Mouse (Mus musculus): Measurements from ENCODE around the gene Mrvi1.

Mrvi1 gene

DNA sequence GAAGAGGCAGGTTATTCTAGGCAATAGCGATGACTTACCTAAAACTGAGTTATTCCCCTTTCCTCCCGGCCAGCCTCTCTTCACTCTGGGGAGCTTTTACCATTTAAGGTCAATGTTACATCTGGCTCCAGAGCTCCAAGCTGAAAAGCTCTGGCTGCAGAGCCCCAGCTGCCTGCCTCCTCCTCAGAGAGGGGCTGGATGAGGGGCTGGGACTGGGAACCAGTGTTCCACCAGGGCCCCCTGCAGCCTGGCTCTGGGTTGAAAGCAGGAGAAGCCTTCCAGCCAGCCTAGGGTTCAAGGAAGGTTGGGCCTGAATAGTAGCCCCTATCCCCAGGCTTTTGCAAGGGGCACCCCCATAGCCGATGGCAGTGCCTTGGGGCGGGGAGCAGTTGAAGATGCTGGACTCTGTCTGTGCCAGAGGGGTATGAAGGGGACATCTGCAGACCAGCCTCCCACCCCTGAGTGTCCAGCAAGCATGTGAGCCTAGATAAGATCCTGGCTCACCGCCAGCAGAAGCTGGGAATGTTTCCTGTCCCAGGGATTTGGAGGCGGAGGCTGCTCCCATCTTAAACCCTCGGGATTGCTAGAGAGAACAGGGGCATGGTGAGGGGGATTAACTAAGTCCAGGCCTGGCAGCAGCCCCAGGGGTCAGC lies at the start of gene Mrvi1:
Gene Mrvi1 (minus strand): TSS at position 409 of the 653 bp plus-strand sequence.
- DNase-seq (ENCODE audit: extremely low spot score, low read depth, low spot score): no peak

- no peak for DNase-seq (ENCODE audit: extremely low spot score, low read depth, low spot score)
Observed at GRCm38 (mm10) chr7:111029046-111029553, 46.8 kb upstream of the Mrvi1 start.

DNA sequence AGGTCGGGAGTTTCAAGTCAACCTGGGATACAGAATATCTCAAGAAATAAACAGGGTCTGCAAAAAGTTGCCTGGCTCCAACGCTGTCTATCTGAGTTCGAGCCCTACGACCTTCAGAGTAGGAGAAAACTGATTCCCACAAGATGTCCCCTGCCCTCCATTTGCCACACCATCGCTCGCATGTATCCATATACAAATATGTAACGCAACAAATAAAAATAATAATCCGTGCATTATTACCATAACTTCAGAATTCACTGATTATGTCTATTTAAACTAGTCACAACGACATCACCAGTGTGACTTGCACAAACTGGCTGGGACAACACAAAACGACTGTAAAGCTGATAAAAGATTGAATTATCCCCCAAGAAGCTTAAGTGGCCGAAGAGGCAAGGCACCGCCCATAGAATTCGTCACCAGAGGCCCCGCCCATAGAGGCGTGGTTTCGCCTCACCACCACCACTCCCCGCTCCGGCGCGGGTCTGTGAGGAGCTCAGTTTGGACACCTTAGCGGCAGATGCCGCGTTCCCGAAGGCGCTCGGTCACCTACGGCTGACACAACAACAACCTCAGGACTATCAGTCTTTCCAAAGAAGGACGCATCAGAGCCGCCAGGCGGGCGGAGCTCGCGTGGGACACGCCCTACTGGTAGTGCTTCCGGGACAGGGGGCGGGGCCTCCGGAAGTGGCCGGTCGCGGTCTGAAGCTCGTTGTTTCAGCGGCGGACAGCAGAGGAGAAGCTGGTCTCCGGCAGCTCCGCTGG lies 46.2 kb upstream of the Mrvi1 start, which contains the start of gene Ctr9:
Gene Ctr9 (plus strand): TSS at position 671 of the 765 bp plus-strand sequence.
- DNase-seq (ENCODE audit: extremely low spot score, low read depth, low spot score): peak; percentile 75

DNA sequence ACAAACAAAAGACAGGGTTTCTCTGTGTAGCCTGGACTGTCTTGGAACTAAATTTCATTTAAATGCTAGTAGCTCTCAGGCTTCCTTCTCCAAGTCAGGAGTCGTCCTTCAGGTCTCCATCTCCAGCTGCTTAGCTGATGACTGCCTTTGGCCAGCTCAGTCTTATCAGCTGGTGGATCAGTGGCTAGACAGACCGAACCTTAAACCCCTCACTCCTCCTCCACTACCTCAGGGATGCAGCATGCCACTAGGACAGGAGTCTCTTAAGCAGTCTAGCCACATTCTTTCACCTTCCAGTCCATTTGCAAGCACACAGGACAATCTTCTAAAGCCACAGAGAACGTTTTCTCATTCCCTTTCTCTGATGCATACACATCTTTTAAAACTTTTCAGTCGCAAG lies 42.7 kb upstream of the Mrvi1 start:
- no peak for DNase-seq (ENCODE audit: extremely low spot score, low read depth, low spot score)

DNA sequence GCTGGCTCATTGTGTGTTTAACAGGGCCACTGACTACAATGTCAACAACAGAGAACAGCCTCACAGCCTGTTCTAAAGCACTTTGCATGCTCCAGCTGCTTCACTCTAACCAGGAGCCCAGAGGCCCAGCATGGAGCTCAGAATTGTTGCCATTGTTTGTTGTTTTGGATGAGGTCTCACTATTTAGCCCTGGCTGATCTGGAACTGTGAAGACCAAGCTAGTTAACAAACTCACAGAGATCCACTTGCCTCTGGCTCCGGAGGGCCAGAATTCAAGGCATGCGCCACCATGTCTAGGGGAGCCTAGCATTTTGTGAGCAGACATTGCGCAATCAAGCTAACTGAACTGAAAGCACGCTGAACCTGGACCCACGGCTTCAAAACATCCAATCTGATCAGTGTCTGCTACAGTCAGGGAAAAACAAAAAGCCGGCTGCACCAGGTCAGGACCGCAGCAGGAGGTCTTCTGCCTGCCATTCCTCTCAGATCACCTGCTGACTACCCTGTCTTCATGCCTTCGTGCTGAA lies 41.9 kb upstream of the Mrvi1 start:
- DNase-seq (ENCODE audit: extremely low spot score, low read depth, low spot score): no peak

DNA sequence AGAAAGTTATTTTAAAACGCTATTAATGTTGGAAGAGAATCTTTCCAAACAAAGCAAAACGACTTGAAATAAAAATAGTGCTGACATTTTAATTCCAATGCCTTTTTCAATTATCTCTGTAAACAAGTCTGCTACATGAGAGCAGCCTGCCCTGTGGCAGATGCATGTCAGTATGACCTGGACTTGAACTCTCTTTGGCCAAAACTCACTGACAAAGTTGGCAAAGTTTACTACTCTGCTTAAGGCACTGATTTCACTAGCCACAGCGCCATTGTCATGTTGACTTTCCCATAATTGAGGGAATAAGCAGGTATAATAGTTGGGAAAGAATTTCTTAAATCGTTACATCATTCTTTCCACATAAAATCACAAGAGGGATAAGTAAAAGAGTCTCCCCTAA lies 38.6 kb upstream of the Mrvi1 start:
- no peak for DNase-seq (ENCODE audit: extremely low spot score, low read depth, low spot score)

DNA sequence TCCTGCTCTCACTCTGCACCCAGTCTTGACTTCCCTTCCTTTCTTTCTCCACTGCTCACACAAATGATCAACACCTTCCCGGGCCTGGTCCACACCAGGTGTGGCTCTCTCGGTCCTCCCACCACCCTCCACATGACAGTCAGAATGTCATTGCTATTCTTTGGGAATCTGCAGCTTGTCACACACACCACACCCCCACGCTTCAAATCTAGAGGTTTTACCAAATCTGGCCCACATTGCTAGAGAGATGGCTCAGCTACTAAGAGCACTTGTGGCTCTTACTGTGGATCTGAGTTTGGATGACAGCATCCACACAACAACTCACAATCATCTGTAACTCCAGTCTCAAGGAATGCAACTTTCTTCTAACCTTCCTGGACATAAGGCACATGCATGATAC lies 34.7 kb upstream of the Mrvi1 start:
- DNase-seq (ENCODE audit: extremely low spot score, low read depth, low spot score): no peak

GRCm38 (mm10) chr7:111015731-111016130 lies 33.5 kb upstream of the Mrvi1 start:
- DNase-seq (ENCODE audit: extremely low spot score, low read depth, low spot score): no peak

DNA sequence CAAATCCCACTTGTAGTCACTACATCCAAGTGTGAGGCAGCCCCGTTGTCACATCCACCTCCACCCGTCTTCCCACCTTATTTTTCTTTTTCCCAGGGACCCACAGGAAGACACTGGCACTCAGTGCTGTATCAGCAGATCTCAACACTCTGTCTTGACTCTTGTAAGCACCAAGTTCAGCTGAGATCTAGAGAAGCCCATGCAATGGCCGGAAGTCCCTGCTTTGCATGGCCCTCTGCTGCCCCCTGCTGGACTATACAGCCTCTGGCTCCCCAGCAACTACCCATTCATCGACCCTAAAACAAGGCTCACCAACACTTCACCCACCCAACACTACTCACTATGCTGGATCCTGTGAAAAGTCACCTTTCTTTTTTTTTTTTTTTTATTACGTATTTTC lies 32.6 kb upstream of the Mrvi1 start:
- peak; percentile 58 for DNase-seq (ENCODE audit: extremely low spot score, low read depth, low spot score)

- DNase-seq (ENCODE audit: extremely low spot score, low read depth, low spot score): no peak
Observed at GRCm38 (mm10) chr7:111014039-111014605, 31.9 kb upstream of the Mrvi1 start.

GRCm38 (mm10) chr7:111004136-111004840 lies 22.0 kb upstream of the Mrvi1 start:
- DNase-seq (ENCODE audit: extremely low spot score, low read depth, low spot score): no peak

- DNase-seq (ENCODE audit: extremely low spot score, low read depth, low spot score): no peak
Observed at GRCm38 (mm10) chr7:110998887-110999827, 16.9 kb upstream of the Mrvi1 start.

- DNase-seq (ENCODE audit: extremely low spot score, low read depth, low spot score): no peak
Observed at GRCm38 (mm10) chr7:110991221-110991494, 8.9 kb upstream of the Mrvi1 start.

DNA sequence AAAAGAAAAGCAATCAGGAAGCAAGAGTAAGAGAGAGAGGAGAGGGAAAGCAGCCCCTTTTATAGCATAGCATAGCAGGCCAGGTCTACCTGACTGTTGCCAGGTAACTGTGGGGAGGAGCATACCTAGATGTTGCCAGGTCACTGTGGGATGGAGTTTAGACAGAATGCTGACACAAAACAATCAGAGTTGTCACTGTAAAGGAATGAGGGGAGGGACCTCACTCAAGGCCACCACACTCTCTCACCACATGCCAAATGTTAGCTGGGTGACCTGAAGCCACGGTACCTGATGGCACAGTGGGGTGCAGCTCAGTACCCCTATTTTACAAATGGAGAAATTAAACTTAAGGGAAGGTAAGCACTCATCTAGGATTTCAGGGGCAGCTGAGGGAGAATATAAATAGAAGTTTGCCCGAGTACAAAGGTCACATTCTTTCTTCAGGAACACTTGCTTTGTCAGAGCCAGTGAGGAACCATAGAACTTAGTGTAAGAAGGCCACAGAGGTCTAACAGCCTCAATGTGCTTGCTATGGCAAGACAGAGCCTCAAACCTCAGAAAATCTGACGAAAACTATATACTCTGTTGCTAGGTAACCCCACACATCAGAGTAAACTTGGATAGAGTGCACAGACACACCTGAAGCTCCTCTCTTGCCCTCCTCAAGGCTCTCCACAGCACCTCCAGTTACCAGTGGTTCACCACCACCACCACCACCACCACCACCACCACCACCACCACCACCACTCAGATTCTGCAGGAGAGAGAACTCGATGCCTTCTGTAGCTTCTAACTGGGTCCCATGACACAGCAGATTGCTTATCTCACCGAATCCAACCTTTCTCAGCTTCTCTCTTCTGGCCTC lies 8.3 kb upstream of the Mrvi1 start:
- DNase-seq (ENCODE audit: extremely low spot score, low read depth, low spot score): no peak

GRCm38 (mm10) chr7:110989286-110989879 lies 7.1 kb upstream of the Mrvi1 start:
- DNase-seq (ENCODE audit: extremely low spot score, low read depth, low spot score): no peak

- DNase-seq (ENCODE audit: extremely low spot score, low read depth, low spot score): no peak
Observed at GRCm38 (mm10) chr7:110988081-110988480, 5.8 kb upstream of the Mrvi1 start.

GRCm38 (mm10) chr7:110985581-110986265 lies 3.5 kb upstream of the Mrvi1 start:
- DNase-seq (ENCODE audit: extremely low spot score, low read depth, low spot score): no peak

DNA sequence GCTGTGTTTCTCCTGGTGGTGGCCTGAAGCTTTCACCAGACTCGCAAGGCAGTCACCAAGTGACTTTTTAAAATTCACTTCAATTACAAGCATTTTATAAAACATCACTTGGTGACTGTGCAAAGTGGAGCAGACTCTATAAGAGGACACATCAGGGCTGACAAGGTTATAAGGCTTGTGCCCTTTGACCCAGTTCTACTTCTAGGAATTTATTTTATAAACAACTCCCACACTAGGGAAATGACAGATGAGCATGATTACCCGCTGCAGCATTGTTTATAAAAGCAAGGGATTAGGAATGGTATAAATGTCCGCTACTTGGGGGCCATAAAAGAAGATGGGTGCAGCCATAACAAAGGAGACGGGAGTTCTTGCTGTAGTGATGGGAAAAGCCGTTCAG lies 1.4 kb upstream of the Mrvi1 start:
- DNase-seq (ENCODE audit: extremely low spot score, low read depth, low spot score): no peak
